Mouse (Mus musculus): ENCODE results near the gene 1700092M07Rik. TPM values are rescaled to one million over a fixed set of nuclear protein-coding genes. Genes with fewer than 3 reads are reported as not detected.

Gene 1700092M07Rik
- polyA plus RNA-seq, 2 experiments, result 0.63 to 0.65 TPM

- no peak overlapping the region for H3K9ac ChIP-seq (replicated peaks)
- H3K27me3 ChIP-seq (ENCODE audit: control insufficient read depth, insufficient read depth, low read length), result no peaks in the 10 kb centered on the region
- H3K36me3 ChIP-seq (replicated peaks; ENCODE audit: control insufficient read depth, insufficient read depth, low read depth), result peaks cover 66% of the 10 kb centered on the region
- TF ChIP-seq EP300 (IDR thresholded peaks at IDR 0.05; ENCODE audit: low read depth) (no peak), CTCF (IDR thresholded peaks at IDR 0.05; ENCODE audit: low read depth) (no peak)
- no peaks in the 10 kb centered on the region for H3K9me3 ChIP-seq (ENCODE audit: control insufficient read depth, low read length)
- peaks cover 32 to 35% of the 10 kb centered on the region in 2 experiments for H3K4me1 ChIP-seq (replicated peaks; ENCODE audit: control insufficient read depth in 2 of 2, insufficient read depth in 2 of 2, low read length in 1 of 2)
- no peak overlapping the region for H3K4me3 ChIP-seq (ENCODE audit: insufficient read depth in 1 of 2, low read depth in 2 of 2, low read length in 2 of 2)
- no peak for ATAC-seq (ENCODE audit: insufficient read depth)
- H3K27ac ChIP-seq, result no peak overlapping the region
- H3K4me2 ChIP-seq (ENCODE audit: low read depth), result peak overlapping the region; percentile 26
- whole genome bisulfite sequencing (ENCODE audit: insufficient replicate concordance), result 88% methylated on average over 8 of the region's 8 CpGs
- DNase-seq (ENCODE audit: low read depth in 3 of 3, low spot score in 3 of 3), result no peak
These were observed 31.6 kb upstream of the 1700092M07Rik start for GRCm38 (mm10) chr19:8708954-8709353.

DNA sequence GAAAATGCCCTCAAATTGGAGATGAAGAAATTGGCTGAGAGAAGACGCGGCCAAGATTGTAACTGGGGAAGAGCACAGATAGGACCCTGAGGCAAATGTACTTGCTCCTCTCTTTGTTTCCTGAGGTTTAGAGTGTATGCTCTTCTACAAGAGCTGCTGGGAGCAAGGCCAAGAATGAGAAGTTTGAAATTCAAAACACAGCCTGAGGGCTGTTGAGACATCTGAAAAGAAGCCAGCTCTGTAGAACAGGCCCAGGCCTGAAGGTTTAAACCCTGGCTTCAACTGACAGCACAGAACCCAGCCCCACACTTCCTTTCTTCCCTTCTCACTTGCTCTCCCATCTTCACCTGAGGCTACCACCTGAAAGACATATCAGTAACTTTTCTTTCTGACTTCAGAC lies 30.5 kb upstream of the 1700092M07Rik start:
- no peaks in the 10 kb centered on the region for H3K9me3 ChIP-seq (ENCODE audit: control insufficient read depth, low read length)
- WGBS (ENCODE audit: insufficient replicate concordance), result 93% methylated on average over 2 of the region's 2 CpGs
- no peaks in the 10 kb centered on the region for H3K27me3 ChIP-seq (ENCODE audit: control insufficient read depth, insufficient read depth, low read length)
- H3K9ac ChIP-seq (replicated peaks), result no peak overlapping the region
- TF ChIP-seq CTCF (IDR thresholded peaks at IDR 0.05; ENCODE audit: low read depth), result no peak
- no peak for TF ChIP-seq EP300 (IDR thresholded peaks at IDR 0.05; ENCODE audit: low read depth)
- H3K4me2 ChIP-seq (ENCODE audit: low read depth), result peak overlapping the region; percentile 98
- H3K4me1 ChIP-seq (replicated peaks; ENCODE audit: control insufficient read depth in 2 of 2, insufficient read depth in 2 of 2, low read length in 1 of 2), result peaks cover 41 to 46% of the 10 kb centered on the region in 2 experiments
- H3K36me3 ChIP-seq (replicated peaks; ENCODE audit: control insufficient read depth, insufficient read depth, low read depth), result peaks cover 66% of the 10 kb centered on the region
- DNase-seq (ENCODE audit: low read depth in 3 of 3, low spot score in 3 of 3) (no peak), ATAC-seq (ENCODE audit: insufficient read depth) (no peak)
- H3K27ac ChIP-seq, result no peak overlapping the region
- peak overlapping the region in 1 of 2 experiments; percentile 99; a peak in 2 of 4 replicates for H3K4me3 ChIP-seq (ENCODE audit: insufficient read depth in 1 of 2, low read depth in 2 of 2, low read length in 2 of 2)

- DNase-seq (ENCODE audit: low read depth in 3 of 3, low spot score in 3 of 3), result no peak
- Histone ChIP-seq H3K4me3 (ENCODE audit: insufficient read depth in 1 of 2, low read depth in 2 of 2, low read length in 2 of 2) (peak overlapping the region; percentile 98 to 99), H3K27me3 (ENCODE audit: control insufficient read depth, insufficient read depth, low read length) (no peaks in the 10 kb centered on the region), H3K9ac (replicated peaks) (peak overlapping the region; percentile 99), H3K4me2 (ENCODE audit: low read depth) (peak overlapping the region; percentile 98), H3K9me3 (ENCODE audit: control insufficient read depth, low read length) (no peaks in the 10 kb centered on the region), H3K36me3 (replicated peaks; ENCODE audit: control insufficient read depth, insufficient read depth, low read depth) (peaks cover 63% of the 10 kb centered on the region), H3K27ac (peak overlapping the region; percentile 99; the same call in 1 of the 2 replicates), H3K4me1 (replicated peaks; ENCODE audit: control insufficient read depth in 2 of 2, insufficient read depth in 2 of 2, low read length in 1 of 2) (peaks cover 54 to 59% of the 10 kb centered on the region in 2 experiments)
- 64% methylated on average over 4 of the region's 4 CpGs for WGBS (ENCODE audit: insufficient replicate concordance)
- ATAC-seq (ENCODE audit: insufficient read depth), result no peak
- TF ChIP-seq EP300 (IDR thresholded peaks at IDR 0.05; ENCODE audit: low read depth) (no peak), CTCF (IDR thresholded peaks at IDR 0.05; ENCODE audit: low read depth) (no peak)
These were observed 29.0 kb upstream of the 1700092M07Rik start for GRCm38 (mm10) chr19:8711506-8711905.

- Histone ChIP-seq H3K4me1 (replicated peaks; ENCODE audit: control insufficient read depth in 2 of 2, insufficient read depth in 2 of 2, low read length in 1 of 2) (peaks cover 55 to 62% of the 10 kb centered on the region in 2 experiments), H3K9me3 (ENCODE audit: control insufficient read depth, low read length) (no peaks in the 10 kb centered on the region), H3K36me3 (replicated peaks; ENCODE audit: control insufficient read depth, insufficient read depth, low read depth) (peaks cover 56% of the 10 kb centered on the region), H3K27me3 (ENCODE audit: control insufficient read depth, insufficient read depth, low read length) (no peaks in the 10 kb centered on the region), H3K4me3 (ENCODE audit: insufficient read depth in 1 of 2, low read depth in 2 of 2, low read length in 2 of 2) (peak overlapping the region; percentile 98 to 99), H3K4me2 (ENCODE audit: low read depth) (peak overlapping the region; percentile 98), H3K27ac (peak overlapping the region; percentile 99), H3K9ac (replicated peaks) (peak overlapping the region; percentile 99)
- DNase-seq (ENCODE audit: low read depth in 3 of 3, low spot score in 3 of 3), result no peak
- TF ChIP-seq CTCF (IDR thresholded peaks at IDR 0.05; ENCODE audit: low read depth), result no peak
- 38% methylated on average over 10 of the region's 10 CpGs for WGBS (ENCODE audit: insufficient replicate concordance)
- no peak for ATAC-seq (ENCODE audit: insufficient read depth)
These were observed 28.3 kb upstream of the 1700092M07Rik start for GRCm38 (mm10) chr19:8711949-8712869.

DNA sequence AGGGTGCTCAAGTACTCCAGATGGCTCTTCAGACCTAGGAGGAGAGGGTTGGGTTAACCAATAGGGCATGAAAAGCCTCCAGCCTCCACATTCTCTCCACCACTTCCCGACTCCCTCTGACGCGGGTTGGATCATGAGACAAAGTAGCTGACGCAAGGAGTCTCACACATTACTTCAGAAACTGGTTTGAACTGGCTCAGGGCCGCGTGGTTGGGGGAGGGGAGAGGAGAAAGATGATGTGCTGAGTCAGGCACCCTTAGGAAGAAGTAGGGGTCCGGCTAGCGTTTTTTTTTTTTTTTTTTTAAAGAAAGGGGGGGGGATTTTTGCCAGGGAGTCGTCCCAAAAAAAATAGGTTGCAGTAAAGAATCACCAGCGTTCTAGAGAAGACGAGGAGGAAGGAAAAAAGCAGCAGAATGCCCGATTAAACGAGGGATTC lies 27.6 kb upstream of the 1700092M07Rik start:
- Histone ChIP-seq H3K27ac (peak overlapping the region; percentile 99), H3K4me1 (replicated peaks; ENCODE audit: control insufficient read depth in 2 of 2, insufficient read depth in 2 of 2, low read length in 1 of 2) (peaks cover 53 to 62% of the 10 kb centered on the region in 2 experiments), H3K4me3 (ENCODE audit: insufficient read depth in 1 of 2, low read depth in 2 of 2, low read length in 2 of 2) (peak overlapping the region; percentile 98 to 99), H3K27me3 (ENCODE audit: control insufficient read depth, insufficient read depth, low read length) (no peaks in the 10 kb centered on the region), H3K9me3 (ENCODE audit: control insufficient read depth, low read length) (no peaks in the 10 kb centered on the region), H3K36me3 (replicated peaks; ENCODE audit: control insufficient read depth, insufficient read depth, low read depth) (peaks cover 49% of the 10 kb centered on the region), H3K4me2 (ENCODE audit: low read depth) (peak overlapping the region; percentile 98), H3K9ac (replicated peaks) (peak overlapping the region; percentile 99)
- ATAC-seq (ENCODE audit: insufficient read depth), result peak; percentile 20; the same call in 1 of the 2 replicates
- no peak for TF ChIP-seq CTCF (IDR thresholded peaks at IDR 0.05; ENCODE audit: low read depth)
- TF ChIP-seq EP300 (IDR thresholded peaks at IDR 0.05; ENCODE audit: low read depth), result peak; percentile 62
- DNase-seq (ENCODE audit: low read depth in 3 of 3, low spot score in 3 of 3), result peak; percentile 68 to 87 (median 71)
- 1% methylated on average over 13 of the region's 13 CpGs for WGBS (ENCODE audit: insufficient replicate concordance)

Data from liver, embryonic 14.5 days (tissue).